Mouse (Mus musculus) adrenal gland, postnatal 25 days (tissue): ENCODE measurements at regions not wholly inside any gene's neighbourhood (a gene's known extent, or its start where the extent isn't known, plus 50 kb on each side); places are given as distances from the start of the nearest gene placed in this dataset.

Experiments
- DNase-seq: peaks from one replicate; pipeline ENCODE4 v3.0.0; 2021; ENCODE audit warnings: mixed read lengths

- DNase-seq = no peak
These were observed 60.3 kb downstream of the 4930544G11Rik start for GRCm38 (mm10) chr6:66012675-66013074.

GRCm38 (mm10) chr6:66023531-66023930, 71.1 kb downstream of the 4930544G11Rik start:
- no peak for DNase-seq

GRCm38 (mm10) chr6:66036789-66037188, 84.4 kb downstream of the 4930544G11Rik start:
- DNase-seq = no peak

DNA sequence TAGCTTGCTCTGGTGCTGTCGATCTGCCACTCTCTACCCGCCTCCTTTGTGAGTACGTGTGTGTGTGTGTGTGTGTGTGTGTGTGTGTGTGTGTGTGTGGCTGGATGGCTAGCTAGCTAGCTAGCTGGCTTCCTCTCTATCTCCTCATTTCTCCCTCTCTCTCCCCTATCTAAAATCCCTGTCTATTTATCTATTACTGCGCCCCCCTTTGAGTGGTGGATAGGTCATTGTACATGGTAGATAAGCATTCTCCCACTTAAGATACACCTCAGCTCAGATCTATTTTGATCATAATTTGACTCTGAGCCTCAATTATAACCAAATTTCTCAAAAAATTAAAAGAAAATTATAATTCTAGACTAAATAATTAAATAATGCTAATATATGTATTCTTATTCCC, 99.4 kb downstream of the 4930544G11Rik start:
- no peak for DNase-seq

DNA sequence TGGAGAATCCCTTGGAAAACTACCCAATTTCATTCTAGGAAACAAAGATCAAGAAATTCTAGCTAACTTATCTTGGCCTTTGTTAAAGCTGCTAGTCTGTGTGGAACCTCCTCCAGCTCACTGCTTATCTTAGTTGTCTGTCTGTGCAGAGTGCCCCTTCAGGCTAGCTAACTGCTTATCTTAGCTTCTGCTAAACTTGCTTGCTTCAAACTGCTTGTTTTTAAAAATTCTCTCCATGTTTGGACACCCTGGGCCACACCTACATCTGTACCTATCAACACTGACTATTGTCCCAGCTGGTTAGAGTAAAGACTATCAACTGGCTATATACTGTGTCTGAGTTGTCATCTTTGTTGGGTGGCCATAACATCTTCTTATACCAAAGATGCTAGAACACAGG, 100.0 kb downstream of the 4930544G11Rik start:
- no peak for DNase-seq

DNA sequence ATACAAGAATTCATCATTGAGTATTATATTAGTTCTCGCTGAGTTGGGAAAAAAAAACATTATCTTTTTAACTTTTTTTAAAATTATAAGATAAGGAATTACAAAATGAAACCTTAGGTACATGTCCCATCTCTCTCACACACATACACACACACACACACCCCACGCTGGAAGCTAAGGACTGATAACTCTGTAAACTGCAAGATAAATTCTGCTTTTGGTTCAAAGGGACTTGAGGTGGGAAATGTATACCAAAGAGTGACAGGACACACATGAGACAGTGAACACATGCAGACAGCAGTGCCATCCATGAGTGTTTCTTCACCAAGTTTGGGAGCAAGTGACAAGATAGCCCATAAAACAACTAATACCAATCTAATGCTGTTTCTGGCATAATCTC, 100.8 kb downstream of the 4930544G11Rik start:
- no peak for DNase-seq

DNA sequence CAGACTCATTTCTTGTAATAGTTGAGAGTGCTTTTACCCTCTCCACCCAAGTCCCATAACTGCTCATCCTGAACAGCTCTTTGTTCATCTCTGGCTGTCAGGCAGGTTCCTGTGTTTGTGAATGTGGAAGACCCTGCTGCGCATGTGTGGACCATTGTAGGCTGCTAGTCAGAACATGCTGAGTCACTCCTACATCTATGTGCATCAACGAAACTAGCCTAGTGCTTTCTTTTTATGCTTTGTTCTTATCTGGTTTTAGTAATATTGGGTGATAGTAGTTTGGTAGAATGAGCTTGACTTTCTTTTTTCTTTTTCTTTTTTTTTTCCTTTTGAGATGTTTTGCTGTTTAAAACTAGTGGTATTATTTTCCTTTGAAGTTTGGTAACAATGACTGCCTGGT, 116.5 kb downstream of the 4930544G11Rik start:
- no peak for DNase-seq

- no peak for DNase-seq
These were observed 125.0 kb downstream of the 4930544G11Rik start for GRCm38 (mm10) chr6:66077445-66077844.

GRCm38 (mm10) chr6:66078769-66079168, 126.4 kb downstream of the 4930544G11Rik start:
- no peak for DNase-seq

DNA sequence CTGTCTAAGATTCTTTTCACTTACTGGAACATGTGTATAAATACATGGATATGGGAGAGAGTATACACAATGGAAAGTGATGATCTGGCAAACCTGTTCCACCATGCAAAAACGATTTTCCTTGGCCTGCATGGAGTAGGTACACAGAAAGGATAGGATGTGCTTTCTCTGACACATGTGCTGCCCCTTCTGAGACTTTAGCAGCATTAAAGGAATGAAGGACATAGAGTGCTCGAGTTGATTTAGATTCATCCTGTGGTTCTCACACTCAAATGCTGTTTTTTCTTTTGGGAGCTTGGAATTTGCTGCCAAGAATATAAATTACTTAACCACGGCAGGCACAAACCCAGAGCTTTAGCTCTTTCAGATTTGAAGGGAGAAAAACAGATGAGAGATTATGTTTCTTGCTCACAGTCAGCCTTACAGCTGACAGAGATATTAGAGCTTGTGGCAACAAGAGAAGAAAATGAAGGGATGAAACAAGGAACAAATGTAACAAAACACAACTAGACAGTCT, 149.2 kb downstream of the 4930544G11Rik start:
- no peak for DNase-seq

- no peak for DNase-seq
These were observed 162.0 kb downstream of the 4930544G11Rik start for GRCm38 (mm10) chr6:66114366-66114765.

GRCm38 (mm10) chr6:66121479-66122183, 169.2 kb downstream of the 4930544G11Rik start:
- no peak for DNase-seq

- no peak for DNase-seq
These were observed 171.9 kb downstream of the 4930544G11Rik start for GRCm38 (mm10) chr6:66124292-66124691.

- no peak for DNase-seq
These were observed 199.4 kb downstream of the 4930544G11Rik start for GRCm38 (mm10) chr6:66151786-66152185.

GRCm38 (mm10) chr6:66154831-66155230, 202.4 kb downstream of the 4930544G11Rik start:
- DNase-seq = no peak

- DNase-seq = no peak
These were observed 208.4 kb downstream of the 4930544G11Rik start for GRCm38 (mm10) chr6:66160805-66161204.

DNA sequence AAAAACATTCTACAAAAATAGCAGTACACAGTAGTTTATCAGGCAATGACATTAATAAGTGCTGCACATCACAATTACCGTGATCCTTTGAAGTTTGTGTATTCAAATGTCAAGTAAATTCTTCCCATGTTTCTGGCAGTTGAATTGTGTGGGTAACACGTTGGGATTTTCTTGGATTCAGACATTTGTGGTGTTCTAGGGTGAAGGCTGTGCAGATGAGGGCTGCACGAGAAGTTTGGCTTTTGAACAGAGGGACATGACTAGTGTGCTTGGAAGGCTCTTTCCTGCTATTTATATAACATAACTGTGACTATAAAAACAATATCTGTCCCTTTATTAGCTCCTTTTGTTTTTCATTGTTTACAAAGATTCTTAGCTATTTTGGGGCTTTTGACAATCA, 216.5 kb downstream of the 4930544G11Rik start:
- no peak for DNase-seq

DNA sequence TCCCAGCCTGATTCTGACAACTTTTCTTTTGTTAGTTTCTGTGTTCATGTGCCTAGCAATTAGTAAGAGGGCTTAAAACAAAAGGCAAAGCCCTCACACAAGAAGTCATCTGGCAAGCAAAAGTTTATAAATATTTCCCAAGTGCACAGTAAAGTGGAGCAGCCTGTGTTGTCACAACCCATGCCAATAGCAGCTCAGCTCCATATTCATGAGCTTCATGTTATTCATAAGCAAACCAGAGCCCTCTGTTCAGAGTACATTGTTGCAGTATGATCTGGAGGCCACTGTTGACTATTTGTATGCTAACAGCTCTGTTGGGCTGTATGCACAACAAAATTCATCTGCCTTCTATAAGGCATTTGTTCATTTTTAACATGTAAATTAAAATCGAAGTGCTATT, 245.6 kb downstream of the 4930544G11Rik start:
- DNase-seq = no peak

GRCm38 (mm10) chr6:66200136-66200790, 247.9 kb downstream of the 4930544G11Rik start:
- DNase-seq = no peak

GRCm38 (mm10) chr6:66206197-66206925, 254.0 kb downstream of the 4930544G11Rik start:
- DNase-seq = no peak

GRCm38 (mm10) chr6:66217543-66217942, 265.1 kb downstream of the 4930544G11Rik start:
- DNase-seq = no peak

DNA sequence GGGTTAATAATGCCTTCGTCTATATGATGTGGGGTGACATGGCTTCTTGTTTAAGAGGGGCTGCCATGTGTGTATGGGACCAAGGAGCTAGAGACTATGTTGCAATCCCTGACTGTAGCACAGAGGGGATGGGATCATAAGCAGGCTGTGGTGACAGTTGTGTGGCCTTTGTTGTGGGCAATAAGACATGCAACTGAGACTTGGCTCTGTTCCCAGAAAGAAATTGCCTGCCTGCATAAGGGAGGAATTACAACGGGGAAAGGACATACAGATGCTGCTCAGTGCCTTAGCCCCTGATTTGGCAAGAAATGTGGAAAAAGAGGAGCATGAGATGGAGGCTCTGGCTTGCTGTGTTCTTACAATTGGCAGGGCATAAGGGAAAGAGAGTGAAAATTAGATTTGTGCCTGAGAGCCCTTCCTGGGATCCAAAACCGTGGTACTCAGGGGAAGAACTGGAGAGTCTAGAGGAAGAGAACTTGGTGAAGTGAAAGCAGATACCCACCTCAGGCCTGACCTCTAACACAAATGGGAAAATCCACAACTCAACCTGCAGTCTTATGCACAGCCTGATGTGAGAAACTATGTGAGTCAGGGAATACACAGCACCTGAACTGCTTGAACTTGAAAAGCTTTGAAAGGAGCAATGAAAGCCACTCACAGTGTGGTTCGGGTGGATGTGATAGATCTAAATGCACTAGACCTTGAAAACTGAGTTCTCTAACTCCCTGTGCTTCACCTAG, 271.9 kb downstream of the 4930544G11Rik start:
- no peak for DNase-seq
